ENCODE assay signal across 8 mouse cellular contexts in the genomic region with DNA sequence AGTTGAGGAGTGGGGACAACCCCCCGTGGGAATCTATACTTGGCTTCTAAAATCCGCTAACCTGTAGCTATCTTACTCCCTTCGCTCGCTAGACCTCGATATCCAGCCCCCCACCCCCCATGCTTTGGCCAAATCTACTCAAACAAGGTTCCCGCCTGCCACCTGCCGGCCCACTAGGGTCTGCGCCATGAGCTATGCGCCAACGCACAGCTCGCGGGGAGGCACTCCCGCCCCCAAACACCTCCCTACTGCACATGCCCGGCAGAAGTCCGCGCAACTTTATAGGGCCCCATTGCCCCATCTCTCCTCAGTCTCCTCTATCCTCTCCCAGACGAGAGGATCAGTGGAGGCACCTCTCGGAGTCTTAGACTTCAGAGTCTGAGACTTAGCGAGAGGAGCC. TPM values are rescaled to one million over a fixed set of nuclear protein-coding genes. Genes with fewer than 3 reads are reported as not detected.
DNase-seq lines count a peak whose midpoint lies in the region; ATAC-seq lines count a peak whose summit lies in the region.

Gnas (plus strand) TSS at position 310 of the 400 bp plus-strand sequence.

- H3K27me3 ChIP-seq in intestine, embryonic 14.5 days (replicated peaks; ENCODE audit: control insufficient read depth, insufficient read depth, low read length), result peaks cover 40% of the 10 kb centered on the region
- H3K27me3 ChIP-seq in limb, embryonic 15.5 days, result peaks cover 43% of the 10 kb centered on the region
- peaks cover 37% of the 10 kb centered on the region for H3K27me3 ChIP-seq in midbrain, embryonic 14.5 days (ENCODE audit: control insufficient read depth, insufficient read depth, low read length)

- WGBS in intestine, embryonic 14.5 days, result 49% methylated on average over 19 of the region's 19 CpGs
- 51% methylated on average over 19 of the region's 19 CpGs for WGBS in limb, embryonic 15.5 days
- WGBS in midbrain, embryonic 14.5 days, result 43% methylated on average over 19 of the region's 19 CpGs

- intact Hi-C loops in gastrocnemius, postnatal 36 days (cut with DNase I), result loop anchor here (5.0 kb wide), 1 partner anchor 697 kb away; no protein-coding TSS in a partner anchor

- H3K9me3 ChIP-seq in intestine, embryonic 14.5 days (ENCODE audit: control insufficient read depth, low read length), result peaks cover 31% of the 10 kb centered on the region
- peaks cover 12% of the 10 kb centered on the region for H3K9me3 ChIP-seq in limb, embryonic 15.5 days
- peaks cover 24% of the 10 kb centered on the region for H3K9me3 ChIP-seq in midbrain, embryonic 14.5 days (ENCODE audit: control insufficient read depth, low read length)

- H3K4me1 ChIP-seq in intestine, embryonic 14.5 days (replicated peaks; ENCODE audit: control insufficient read depth, insufficient read depth, low read length), result no peaks in the 10 kb centered on the region
- H3K4me1 ChIP-seq in limb, embryonic 15.5 days, result peaks cover 24% of the 10 kb centered on the region
- H3K4me1 ChIP-seq in midbrain, embryonic 14.5 days (ENCODE audit: control insufficient read depth, insufficient read depth, low read length), result no peaks in the 10 kb centered on the region

- ATAC-seq in intestine, embryonic 14.5 days (replicated peaks; ENCODE audit: low FRiP score, low TSS enrichment, low read depth), result peak; percentile 60
- peak; percentile 74 for ATAC-seq in limb, embryonic 15.5 days (ENCODE audit: insufficient number of reproducible peaks, low FRiP score, low TSS enrichment, low read depth)
- ATAC-seq in midbrain, embryonic 14.5 days (ENCODE audit: low FRiP score, low TSS enrichment), result peak; percentile 31; the same call in 1 of the 2 replicates

- H3K9ac ChIP-seq in intestine, embryonic 14.5 days (ENCODE audit: low read length), result peak within 1 kb of the TSS; percentile 32
- H3K9ac ChIP-seq in limb, embryonic 15.5 days, result peak within 1 kb of the TSS; percentile 31; the same call in 1 of the 2 replicates
- H3K9ac ChIP-seq in midbrain, embryonic 14.5 days (replicated peaks; ENCODE audit: low read length), result no peak within 1 kb of the TSS

- peak within 1 kb of the TSS; percentile 49 for H3K4me2 ChIP-seq in intestine, embryonic 14.5 days (ENCODE audit: low read length)
- peak within 1 kb of the TSS; percentile 51 for H3K4me2 ChIP-seq in limb, embryonic 15.5 days
- H3K4me2 ChIP-seq in midbrain, embryonic 14.5 days (ENCODE audit: low read length), result peak within 1 kb of the TSS; percentile 45

- DNase-seq in kidney, adult 9 months, result peak; percentile 19
- DNase-seq in kidney, adult 11 months, result no peak
- peak; percentile 73 for DNase-seq in embryo, embryonic 10 days (ENCODE audit: low spot score)
- no peak for DNase-seq in gastrocnemius, postnatal 36 days
- DNase-seq in intestine, embryonic 14.5 days (ENCODE audit: low spot score), result peak; percentile 79
- DNase-seq in midbrain, embryonic 14.5 days, result peak; percentile 77
- peak; percentile 66 for DNase-seq in thymus, postnatal 4 days

- H3K36me3 ChIP-seq in intestine, embryonic 14.5 days (ENCODE audit: control insufficient read depth, insufficient read depth, low read length), result peaks cover 77% of the 10 kb centered on the region
- peaks cover 88% of the 10 kb centered on the region for H3K36me3 ChIP-seq in limb, embryonic 15.5 days
- peaks cover 61% of the 10 kb centered on the region for H3K36me3 ChIP-seq in midbrain, embryonic 14.5 days (ENCODE audit: control insufficient read depth, insufficient read depth, low read length)

- 0 out of 2 replicates have a peak within 1 kb of the TSS, but pooled peaks have one; percentile 27 for H3K27ac ChIP-seq in intestine, embryonic 14.5 days (ENCODE audit: low read depth)
- peak within 1 kb of the TSS; percentile 77 for H3K27ac ChIP-seq in limb, embryonic 15.5 days
- no peak within 1 kb of the TSS for H3K27ac ChIP-seq in midbrain, embryonic 14.5 days (replicated peaks; ENCODE audit: low read depth, low read length)

- H3K4me3 ChIP-seq in intestine, embryonic 14.5 days (ENCODE audit: low read depth, low read length), result peak within 1 kb of the TSS; percentile 36
- H3K4me3 ChIP-seq in limb, embryonic 15.5 days, result peak within 1 kb of the TSS; percentile 44
- peak within 1 kb of the TSS; percentile 22 for H3K4me3 ChIP-seq in midbrain, embryonic 14.5 days (replicated peaks; ENCODE audit: low read depth, low read length)

RNA-seq across cellular contexts. Expression of gene Gnas, which starts in this region (rescaled TPM):
- total RNA-seq in gastrocnemius, postnatal 36 days (2021), result 1,000 to 10,000 TPM; 1,262 to 1,407 TPM
- 1,658 and 1,793 TPM in 2 replicates for polyA plus RNA-seq in intestine, embryonic 14.5 days (2014; fragmentation: Nextera tagmentation; extraction: Ambion mirVana)
- 2,137 and 2,166 TPM in 2 replicates for polyA plus RNA-seq in limb, embryonic 15.5 days (2015; fragmentation: Nextera tagmentation; extraction: Ambion mirVana)
- polyA plus RNA-seq in midbrain, embryonic 14.5 days (2014; fragmentation: Nextera tagmentation; extraction: Ambion mirVana), result 1,446 and 1,495 TPM in 2 replicates

Comparison
In these comparisons a context has a peak if more than half of its experiments do, and no peak if none do; other contexts are left out.
1. DNase-seq: peak in kidney, adult 9 months (single experiment), embryo, embryonic 10 days (single experiment), intestine, embryonic 14.5 days (single experiment), midbrain, embryonic 14.5 days (single experiment) and thymus, postnatal 4 days (single experiment); none in kidney, adult 11 months (single experiment) and gastrocnemius, postnatal 36 days (0 of 2).
2. Peak in every context shown above with its lines, with median percentiles within 50 percentile points of each other: ATAC-seq, H3K4me2 ChIP-seq and H3K4me3 ChIP-seq.